Mouse (Mus musculus) lung, postnatal 0 days (tissue): ENCODE data around the gene Galm.
A peak's percentile ranks its signal among the peaks of the same experiment; 100 is the strongest.

ENCODE experiments used
- CTCF ChIP-seq: IDR thresholded peaks from 2 replicates; pipeline ENCODE4 v1.5.1; 2016; ENCODE audit warnings: antibody characterized with exemption, mild to moderate bottlenecking
- EP300 ChIP-seq: IDR thresholded peaks from 2 replicates; pipeline ENCODE4 v1.6.1; 2016; ENCODE audit warnings: antibody characterized with exemption, mild to moderate bottlenecking, control low read depth

- no peak for TF ChIP-seq EP300
- peak; percentile 58 for TF ChIP-seq CTCF
Measured at GRCm38 (mm10) chr17:80221890-80222628, 94.8 kb downstream of the Galm start.
